Mouse (Mus musculus) heart, adult 2 months (tissue): ENCODE results near the gene Aldh3a2. TPM values are rescaled to one million over a fixed set of nuclear protein-coding genes. Genes with fewer than 3 reads are reported as not detected.

Experiments used
- DNase-seq, 2 experiments: peaks; one replicate each; pipeline ENCODE4 v3.0.0; 2021
- H3K27ac ChIP-seq: fragments of 200-600 bp; 2 replicates; pipeline ENCODE4 v1.8.1; 2022
- H3K27me3 ChIP-seq: fragments of 200-500 bp; 2 replicates; pipeline ENCODE4 v1.6.1; 2012; ENCODE audit warnings: mild to moderate bottlenecking, low read length, inconsistent platforms, mixed read lengths; ENCODE audit not compliant: control insufficient read depth, insufficient read depth
- H3K36me3 ChIP-seq: fragments of 200-500 bp; 2 replicates; pipeline ENCODE4 v1.6.1; 2012; ENCODE audit warnings: low read length, inconsistent platforms; ENCODE audit not compliant: control insufficient read depth, insufficient read depth
- H3K4me1 ChIP-seq: fragments of 200-500 bp; 2 replicates; pipeline ENCODE4 v1.6.1; 2011; ENCODE audit warnings: low read length; ENCODE audit not compliant: control insufficient read depth, insufficient read depth
- H3K4me3 ChIP-seq: fragments of 200-600 bp; 2 replicates; pipeline ENCODE4 v1.8.1; 2022
- H3K79me2 ChIP-seq: fragments of 200-500 bp; replicated peaks from 2 replicates; pipeline ENCODE4 v1.6.1; 2012; ENCODE audit warnings: mild to moderate bottlenecking, inconsistent platforms, low read length, moderate library complexity, mixed read lengths; ENCODE audit not compliant: control insufficient read depth, insufficient read depth
- H3K9ac ChIP-seq: fragments of 200-500 bp; 2 replicates; pipeline ENCODE4 v1.6.1; 2012; ENCODE audit warnings: low read depth, mild to moderate bottlenecking, control low read depth, inconsistent platforms, low read length, mixed read lengths
- CTCF ChIP-seq: fragments of 200-600 bp; IDR thresholded peaks from 2 replicates; pipeline ENCODE4 v1.8.1; 2022; ENCODE audit warnings: antibody characterized with exemption, mild to moderate bottlenecking, moderate library complexity
- EP300 ChIP-seq: fragments of 200-500 bp; IDR thresholded peaks from 2 replicates; pipeline ENCODE4 v1.6.1; 2011; ENCODE audit warnings: low read depth, low read length, control low read depth; ENCODE audit not compliant: insufficient read depth
- POLR2A ChIP-seq: fragments of 200-500 bp; IDR thresholded peaks from 2 replicates; pipeline ENCODE4 v1.6.1; 2011; ENCODE audit warnings: mild to moderate bottlenecking, low read depth, low read length, control low read depth; ENCODE audit not compliant: insufficient read depth
- WGBS: fragments of 180-500 bp; shearing (Covaris S2); methylation state at CpG from one replicate; pipeline ENCODE4 v1.1.7; 2018; 5-methylcytosine and 5-hydroxymethylcytosine counted together
- intact Hi-C: fragments of 180-260 bp; cut with DNase I; formaldehyde crosslinking; loops from one replicate; pipeline ENCODE4 v1.15.1; 2025
- polyA plus RNA-seq: library from polyadenylated mRNA; depleted of rRNA; stranded (reverse); fragments of >200 nt; gene quantifications from 2 replicates; pipeline ENCODE4 v1.2.3, GENCODE M21; 2012
- total RNA-seq, 2 experiments: library from RNA; stranded (reverse); gene quantifications; 2 replicates each; pipeline ENCODE4 v1.2.3; 2021

The Aldh3a2 gene
- total and polyA plus RNA-seq, 3 experiments, result 26.2 to 36.4 (median 33.8) TPM

GRCm38 (mm10) chr11:61268626-61269349 is 1.5 kb upstream of the Aldh3a2 start:
- 0 out of 2 replicates have a peak, but pooled peaks cover 2% of the 10 kb centered on the region for H3K36me3 ChIP-seq
- no peak overlapping the region for H3K27ac ChIP-seq
- no peaks in the 10 kb centered on the region for H3K79me2 ChIP-seq
- H3K4me1 ChIP-seq, result no peaks in the 10 kb centered on the region
- no peak overlapping the region for H3K4me3 ChIP-seq
- intact Hi-C loops, result loop anchor here (5.0 kb wide), 2 partner anchors 34 to 36 kb away; no protein-coding TSS in a partner anchor
- no peak overlapping the region for H3K9ac ChIP-seq
- no peak for TF ChIP-seq POLR2A
- no peak for TF ChIP-seq EP300
- TF ChIP-seq CTCF, result no peak
- peak in 1 of 2 experiments; percentile 6 for DNase-seq
- WGBS, result 89% methylated on average over 6 of the region's 6 CpGs
- H3K27me3 ChIP-seq, result no peaks in the 10 kb centered on the region

GRCm38 (mm10) chr11:61263841-61264240 is 3.4 kb downstream of the Aldh3a2 start:
- Histone ChIP-seq H3K27ac (no peak overlapping the region), H3K79me2 (no peaks in the 10 kb centered on the region), H3K9ac (no peak overlapping the region), H3K36me3 (0 out of 2 replicates have a peak, but pooled peaks cover 2% of the 10 kb centered on the region), H3K27me3 (no peaks in the 10 kb centered on the region), H3K4me1 (no peaks in the 10 kb centered on the region), H3K4me3 (no peak overlapping the region)
- WGBS, result 83% methylated on average over 1 of the region's 1 CpGs
- TF ChIP-seq EP300, result no peak
- no peak for TF ChIP-seq CTCF
- TF ChIP-seq POLR2A, result no peak
- no peak for DNase-seq
- intact Hi-C loops, result no loop called here

GRCm38 (mm10) chr11:61262516-61262915 is 4.7 kb downstream of the Aldh3a2 start:
- WGBS, result 98% methylated on average over 14 of the region's 14 CpGs
- Histone ChIP-seq H3K27me3 (no peaks in the 10 kb centered on the region), H3K27ac (no peak overlapping the region), H3K36me3 (0 out of 2 replicates have a peak, but pooled peaks cover 2% of the 10 kb centered on the region), H3K4me3 (no peak overlapping the region), H3K9ac (no peak overlapping the region), H3K4me1 (no peaks in the 10 kb centered on the region), H3K79me2 (no peaks in the 10 kb centered on the region)
- TF ChIP-seq CTCF, result no peak
- no peak for TF ChIP-seq EP300
- no peak for TF ChIP-seq POLR2A
- intact Hi-C loops, result no loop called here
- peak in 1 of 2 experiments; percentile 10 for DNase-seq

- 92% methylated on average over 6 of the region's 6 CpGs for WGBS
- no peaks in the 10 kb centered on the region for H3K79me2 ChIP-seq
- intact Hi-C loops, result no loop called here
- peak in 1 of 2 experiments; percentile 3 for DNase-seq
- H3K9ac ChIP-seq, result no peak overlapping the region
- H3K27ac ChIP-seq, result no peak overlapping the region
- H3K36me3 ChIP-seq, result no peaks in the 10 kb centered on the region
- H3K27me3 ChIP-seq, result no peaks in the 10 kb centered on the region
- no peaks in the 10 kb centered on the region for H3K4me1 ChIP-seq
- H3K4me3 ChIP-seq, result no peak overlapping the region
- TF ChIP-seq EP300 (no peak), POLR2A (no peak), CTCF (no peak)
These were observed 8.2 kb downstream of the Aldh3a2 start for GRCm38 (mm10) chr11:61259106-61259505.

GRCm38 (mm10) chr11:61252807-61253206 is 14.5 kb downstream of the Aldh3a2 start:
- TF ChIP-seq EP300, result no peak
- TF ChIP-seq POLR2A, result no peak
- no peak for TF ChIP-seq CTCF
- Histone ChIP-seq H3K4me3 (no peak overlapping the region), H3K27me3 (no peaks in the 10 kb centered on the region), H3K36me3 (no peaks in the 10 kb centered on the region; the same call in 1 of the 2 replicates), H3K27ac (no peak overlapping the region), H3K9ac (no peak overlapping the region), H3K79me2 (no peaks in the 10 kb centered on the region), H3K4me1 (no peaks in the 10 kb centered on the region)
- intact Hi-C loops, result no loop called here
- WGBS, result 54% methylated on average over 12 of the region's 12 CpGs
- DNase-seq, result no peak

- 85% methylated on average over 10 of the region's 10 CpGs for WGBS
- Histone ChIP-seq H3K79me2 (no peaks in the 10 kb centered on the region), H3K27ac (no peak overlapping the region), H3K4me3 (no peak overlapping the region), H3K9ac (no peak overlapping the region), H3K27me3 (no peaks in the 10 kb centered on the region), H3K4me1 (no peaks in the 10 kb centered on the region), H3K36me3 (no peaks in the 10 kb centered on the region; the same call in 1 of the 2 replicates)
- DNase-seq, result no peak
- intact Hi-C loops, result no loop called here
- TF ChIP-seq EP300, result no peak
- TF ChIP-seq POLR2A, result no peak
- TF ChIP-seq CTCF, result no peak
These were observed 15.5 kb downstream of the Aldh3a2 start for GRCm38 (mm10) chr11:61251741-61252140.
